Mouse (Mus musculus) lung, postnatal 0 days (tissue): ENCODE results near the gene Ctss.

Source experiments
- CTCF ChIP-seq: IDR thresholded peaks from 2 replicates; pipeline ENCODE4 v1.5.1; 2016; ENCODE audit warnings: antibody characterized with exemption, mild to moderate bottlenecking
- EP300 ChIP-seq: IDR thresholded peaks from 2 replicates; pipeline ENCODE4 v1.6.1; 2016; ENCODE audit warnings: antibody characterized with exemption, mild to moderate bottlenecking, control low read depth

DNA sequence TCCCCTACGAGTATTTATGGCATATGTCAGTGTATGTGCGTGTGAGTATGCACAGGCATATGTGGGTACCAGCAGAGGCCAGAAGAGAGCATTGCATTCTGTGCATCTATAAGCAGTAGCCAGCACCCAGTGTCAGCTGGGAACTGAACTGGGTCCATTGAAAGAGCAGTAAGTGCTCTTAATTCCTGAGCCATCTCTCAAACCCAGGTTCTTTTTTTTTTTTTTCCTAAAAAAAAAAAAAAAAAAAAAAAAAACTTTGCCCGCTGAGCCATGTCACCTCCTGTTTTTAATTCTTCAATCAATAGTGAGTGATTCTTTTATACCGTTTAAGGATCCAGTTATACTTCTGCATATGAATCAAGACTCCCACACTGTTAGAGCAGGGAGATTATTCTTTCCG is 6.8 kb downstream of the Ctss start:
- TF ChIP-seq EP300, result no peak
- no peak for TF ChIP-seq CTCF
